Mouse (Mus musculus) right cerebral cortex, adult 18-20 months (tissue): ENCODE results near the gene Scpep1.

Experiments
- DNase-seq: peaks from one replicate; pipeline ENCODE4 v3.0.0; 2022; ENCODE audit warnings: mixed read lengths

Scpep1 gene

DNA sequence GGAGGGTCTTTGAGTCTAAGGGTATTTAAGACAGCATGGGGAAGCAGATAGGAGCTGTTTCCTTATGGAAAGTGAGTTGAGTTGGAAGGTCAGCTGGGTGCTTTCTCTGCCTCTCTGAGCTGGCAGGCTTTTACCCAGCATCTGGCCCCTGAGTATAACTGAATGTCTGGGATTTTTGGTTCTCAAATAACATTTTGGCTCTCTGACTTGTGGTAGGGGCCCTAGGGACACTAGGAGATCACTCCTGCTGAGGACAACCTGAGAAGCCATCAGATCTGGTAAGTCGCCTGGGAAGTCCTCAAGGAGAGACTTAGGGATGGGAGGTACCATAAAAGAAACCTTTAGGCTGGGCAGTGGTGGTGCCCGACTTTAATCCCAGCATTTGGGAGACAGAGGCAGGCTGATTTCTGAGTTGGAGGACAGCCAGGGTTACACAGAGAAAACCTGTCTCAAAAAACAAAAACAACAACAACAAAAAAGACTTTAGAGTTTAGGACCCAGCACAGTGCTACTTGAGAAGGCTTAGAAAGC lies 15.0 kb upstream of the Scpep1 start, which contains the start of gene Coil:
Gene Coil, plus strand, starts transcription at position 51 of the 531 bp plus-strand sequence.
- DNase-seq = no peak

DNA sequence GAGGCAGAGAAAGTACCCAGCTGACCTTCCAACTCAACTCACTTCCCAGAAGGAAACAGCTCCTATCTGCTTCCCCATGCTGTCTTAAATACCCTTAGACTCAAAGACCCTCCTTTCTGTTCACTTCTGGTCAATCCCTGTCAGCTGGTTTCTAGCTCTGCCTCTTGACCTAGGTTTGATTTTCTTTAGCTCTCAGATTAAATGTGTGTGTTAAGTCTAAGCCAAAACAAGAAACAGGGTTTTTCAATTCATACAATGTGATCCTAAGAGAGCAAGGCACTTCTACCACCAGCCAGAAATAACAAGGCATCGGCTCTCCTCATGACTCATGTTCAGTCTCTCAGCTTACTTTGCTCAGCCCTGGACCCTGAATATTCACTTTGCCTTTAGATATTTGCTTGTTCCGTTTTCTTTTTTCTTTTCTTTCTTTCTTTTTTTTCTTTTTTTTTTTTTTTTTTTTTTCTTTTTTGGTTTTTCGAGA lies 11.7 kb upstream of the Scpep1 start, which contains the start of gene Elobl:
Gene Elobl, minus strand, starts transcription at position 51 of the 481 bp plus-strand sequence.
- no peak for DNase-seq

DNA sequence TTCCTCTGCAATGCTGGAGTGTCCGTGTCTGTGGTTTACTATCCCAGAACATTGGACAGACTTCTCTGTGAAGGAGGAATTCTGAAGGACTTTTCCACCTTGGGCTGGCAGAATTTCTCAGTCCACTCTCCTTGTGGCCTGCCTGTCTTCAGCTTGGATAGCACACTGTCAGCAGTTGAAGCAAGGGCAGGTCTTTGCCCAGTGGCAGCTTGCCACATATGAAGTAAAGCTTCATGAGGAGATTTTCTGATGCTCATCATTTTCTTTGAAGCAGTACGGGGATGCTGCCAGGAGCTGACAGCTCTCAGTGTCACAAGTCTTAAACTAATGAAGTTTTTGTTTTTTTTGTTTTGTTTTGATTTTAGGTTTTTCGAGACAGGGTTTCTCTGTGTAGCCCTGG lies 3.6 kb upstream of the Scpep1 start:
- DNase-seq = no peak

DNA sequence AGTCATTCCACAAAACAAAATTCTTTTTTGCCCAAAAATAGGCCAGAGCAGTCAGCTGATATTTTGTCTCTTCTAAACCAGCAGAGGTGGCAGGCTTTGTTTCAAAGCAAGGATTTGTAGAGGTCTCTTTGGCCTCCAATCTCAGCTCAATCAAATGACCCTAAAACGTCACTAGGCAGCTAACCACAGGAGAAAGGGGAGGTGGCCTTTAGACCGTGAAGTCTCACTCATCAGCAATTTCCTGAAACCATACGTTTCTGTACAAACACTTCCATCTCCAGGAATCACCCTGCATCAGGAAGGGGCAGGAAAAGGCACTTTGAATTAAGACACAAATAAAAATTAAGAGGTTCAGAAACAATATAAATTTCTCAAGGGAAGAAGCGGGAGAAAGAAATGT lies 462 bp downstream of the Scpep1 start:
- no peak for DNase-seq

DNA sequence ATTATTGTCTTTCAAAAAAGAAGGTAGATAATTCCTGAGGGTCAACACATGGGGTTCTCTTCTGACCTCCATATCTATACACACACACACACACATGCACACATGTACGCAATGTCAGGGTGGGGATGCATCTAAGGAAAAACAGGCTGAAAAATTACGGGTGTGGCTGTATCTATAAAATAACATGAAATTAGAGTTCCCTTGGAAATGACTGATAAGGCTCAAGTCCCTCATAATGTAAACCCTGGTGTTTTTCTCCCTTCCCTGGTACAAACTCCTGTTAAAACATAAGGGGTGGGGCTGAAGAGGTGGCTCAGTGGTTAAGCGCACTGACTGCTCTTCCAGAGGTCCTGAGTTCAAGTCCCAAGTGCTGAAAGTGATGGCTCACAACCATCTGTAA lies 1.7 kb downstream of the Scpep1 start:
- no peak for DNase-seq

DNA sequence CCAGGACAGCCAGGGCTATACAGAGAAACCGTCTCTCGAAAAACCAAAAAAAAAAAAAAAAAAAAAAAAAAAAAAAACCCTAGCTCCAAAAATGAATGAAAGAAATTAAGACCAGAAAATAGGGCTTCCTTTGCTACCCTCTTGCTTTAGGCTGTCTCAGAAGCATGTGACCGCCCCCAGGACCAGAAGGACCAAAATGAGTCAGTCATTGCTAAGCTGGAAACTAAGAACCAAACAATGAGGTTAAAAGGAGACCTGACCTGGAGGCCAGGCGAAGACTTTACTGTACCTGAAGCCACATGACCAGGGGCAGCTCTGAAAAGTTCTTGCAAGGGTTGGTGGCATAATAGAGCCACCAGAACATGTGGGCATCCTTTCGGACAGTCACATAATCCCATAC lies 3.1 kb downstream of the Scpep1 start:
- no peak for DNase-seq

DNA sequence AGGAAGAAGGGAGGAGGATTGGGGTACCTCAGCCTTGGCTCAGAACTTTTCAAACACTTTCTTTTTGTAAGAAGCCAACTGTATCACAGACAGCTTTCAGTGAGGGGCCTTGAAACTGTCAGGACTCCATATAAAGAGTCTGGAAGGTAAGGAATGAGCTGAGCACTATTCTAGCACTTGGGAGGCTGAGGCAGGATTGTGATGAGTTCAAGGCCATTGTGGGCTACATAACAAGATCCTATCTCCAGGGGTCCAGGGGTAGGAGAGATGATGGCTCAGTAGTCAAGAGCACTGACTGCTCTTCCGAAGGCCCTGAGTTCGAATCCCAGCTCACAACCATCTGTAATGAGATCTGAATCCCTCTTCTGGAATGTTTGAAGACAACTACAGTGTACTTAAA lies 3.7 kb downstream of the Scpep1 start:
- DNase-seq = no peak

DNA sequence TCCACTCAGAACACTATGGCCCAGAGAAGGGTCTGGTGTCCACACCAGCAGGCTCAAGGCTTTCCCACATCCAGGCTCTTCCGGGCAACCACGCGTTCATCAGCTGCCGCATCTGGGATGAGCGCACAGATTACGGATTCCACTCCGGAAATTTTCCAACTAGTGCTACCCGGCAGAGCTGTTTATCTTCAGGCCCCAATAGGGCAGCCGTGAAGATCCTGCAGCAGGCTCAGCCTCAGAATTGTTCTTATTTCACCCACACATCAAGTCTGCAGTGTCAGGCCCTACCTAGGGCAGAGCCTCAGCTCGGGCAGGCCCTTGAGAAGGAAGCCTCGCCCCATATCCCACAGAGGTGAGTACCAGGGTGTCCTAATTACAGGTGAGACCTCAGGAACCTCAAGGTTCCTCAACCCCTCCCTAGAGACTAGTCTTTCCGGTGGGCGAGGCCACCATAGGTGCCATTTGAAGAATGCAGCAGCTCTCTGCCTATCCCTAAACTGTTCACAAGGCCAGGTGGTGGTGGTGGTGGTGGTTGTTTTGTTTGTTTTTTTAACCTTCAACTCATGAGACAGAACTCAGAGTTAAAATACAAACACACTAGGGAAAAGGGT lies 4.5 kb downstream of the Scpep1 start:
- no peak for DNase-seq

DNA sequence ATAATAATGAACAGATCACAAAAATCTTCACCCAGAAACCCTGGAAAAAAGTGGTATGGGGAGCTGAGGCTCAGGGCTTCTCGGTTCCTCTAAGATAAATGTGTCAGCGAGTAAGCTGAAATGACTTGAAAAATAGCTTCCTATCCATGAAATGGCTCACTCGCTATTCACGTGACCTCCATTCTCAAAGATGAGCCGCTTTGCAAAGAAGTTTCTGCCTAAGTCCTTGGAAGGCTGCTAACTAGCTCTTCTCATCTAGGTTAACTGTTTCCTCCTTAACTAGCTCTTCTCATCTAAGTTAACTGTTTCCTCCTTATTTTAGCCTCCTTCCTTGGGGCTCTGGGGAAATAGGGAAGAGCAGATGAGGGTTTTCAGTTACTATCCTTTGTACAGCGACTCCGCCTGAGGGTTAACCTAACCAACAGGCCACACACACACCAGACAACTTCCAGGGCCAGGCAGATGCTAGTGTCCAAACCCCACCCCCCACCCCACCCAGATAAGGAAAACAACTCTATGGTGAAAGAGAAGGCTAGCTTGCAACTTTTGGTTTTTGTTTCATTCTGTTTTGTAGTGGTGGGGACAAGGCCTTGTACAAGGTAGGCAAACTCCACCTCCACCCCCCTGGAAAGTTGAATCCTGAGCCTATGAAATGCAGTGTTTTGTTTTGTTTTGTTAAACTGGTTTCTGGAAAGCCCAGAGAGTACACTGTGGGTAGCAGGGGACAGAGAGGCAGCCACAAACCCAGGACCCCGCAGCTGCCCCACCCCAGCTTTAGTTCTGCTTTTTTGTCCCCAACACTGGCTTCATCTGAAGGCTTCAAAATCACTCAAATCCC lies 5.2 kb downstream of the Scpep1 start:
- no peak for DNase-seq

DNA sequence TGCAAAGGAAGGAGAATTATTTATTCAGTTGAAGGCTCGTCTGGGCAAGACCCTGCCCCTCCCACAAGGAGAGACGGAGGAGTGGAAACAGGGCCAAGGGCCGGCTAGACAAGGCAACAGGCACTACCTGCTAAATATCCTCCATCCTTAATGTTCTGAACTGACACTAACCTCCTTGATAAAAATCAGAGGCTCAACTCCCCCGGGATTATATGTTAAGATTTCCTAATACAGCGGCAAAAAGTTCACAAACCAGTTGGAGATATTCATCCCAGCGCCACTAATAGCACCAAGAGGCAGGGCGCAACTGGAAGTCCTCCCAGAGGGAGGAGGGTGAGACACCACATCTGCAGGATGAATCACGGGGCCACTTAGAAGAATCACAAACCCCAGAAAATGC lies 6.4 kb downstream of the Scpep1 start:
- DNase-seq = no peak

DNA sequence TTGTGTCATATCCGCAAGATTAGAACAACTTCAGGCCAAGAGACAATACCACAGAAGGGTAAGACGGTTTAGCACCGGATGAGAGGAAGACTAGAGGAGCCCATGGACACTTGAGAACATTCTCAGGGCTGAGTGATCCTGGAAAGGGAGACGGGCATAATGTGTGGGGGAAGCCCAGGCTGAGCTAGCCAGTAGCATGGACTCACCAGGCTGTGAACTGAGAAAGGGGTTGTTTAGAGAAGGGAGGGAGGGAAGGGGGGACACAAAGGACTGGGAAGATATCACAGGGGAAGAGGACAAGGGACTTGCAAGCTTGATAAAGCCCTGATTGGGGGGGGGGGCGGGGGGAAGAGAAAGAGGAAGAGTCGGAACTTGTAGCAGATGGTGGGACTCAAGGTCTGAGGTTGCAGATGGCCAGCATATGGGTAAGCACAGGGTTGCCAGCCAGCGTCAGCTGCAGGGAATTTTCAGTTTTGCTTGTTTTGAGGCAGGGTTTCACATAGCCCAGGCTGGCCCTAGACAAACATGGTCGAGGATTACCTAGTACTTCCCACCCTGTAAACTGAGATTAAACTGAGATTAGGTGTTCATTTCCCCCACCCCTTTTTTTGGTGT lies 9.2 kb downstream of the Scpep1 start:
- DNase-seq = no peak

DNA sequence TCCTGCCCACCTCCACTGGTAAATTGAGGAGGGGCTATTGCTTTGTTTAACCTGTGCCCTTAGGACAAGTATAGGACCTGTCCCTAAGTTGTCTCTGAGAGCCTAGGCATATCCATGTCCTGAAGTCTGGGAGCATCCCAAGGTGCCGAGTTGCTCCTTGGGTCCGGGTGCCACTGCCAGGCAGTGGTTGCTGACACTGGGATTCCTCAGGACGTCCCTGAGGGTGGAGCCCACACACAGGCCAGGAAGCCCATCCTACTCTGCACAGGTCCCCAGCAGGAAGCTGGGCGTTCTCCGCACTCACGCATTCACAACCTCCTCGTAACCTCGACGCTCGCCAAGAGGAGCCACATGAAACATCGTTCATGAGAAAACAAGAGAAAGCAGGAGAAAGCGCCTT lies 13.8 kb downstream of the Scpep1 start:
- no peak for DNase-seq

DNA sequence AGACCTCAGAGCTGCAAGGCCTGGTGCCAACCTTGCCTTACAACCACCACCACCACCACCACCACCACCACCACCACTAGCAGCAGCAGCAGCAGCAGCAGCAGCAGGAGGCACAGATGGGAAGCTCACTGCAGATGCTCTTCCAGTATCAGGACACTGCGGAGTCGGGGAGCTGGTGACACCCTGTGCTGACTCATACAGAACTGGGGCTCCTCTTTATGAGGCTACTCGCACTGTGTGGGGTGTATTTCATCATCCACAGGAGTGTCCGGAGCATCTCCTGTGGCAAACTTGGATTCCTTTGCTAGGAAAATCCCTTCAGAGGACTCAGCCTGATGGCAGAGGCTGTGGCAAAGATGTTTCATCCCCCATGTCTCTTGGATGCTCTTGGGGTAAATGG lies 15.6 kb downstream of the Scpep1 start:
- DNase-seq = peak; percentile 66

DNA sequence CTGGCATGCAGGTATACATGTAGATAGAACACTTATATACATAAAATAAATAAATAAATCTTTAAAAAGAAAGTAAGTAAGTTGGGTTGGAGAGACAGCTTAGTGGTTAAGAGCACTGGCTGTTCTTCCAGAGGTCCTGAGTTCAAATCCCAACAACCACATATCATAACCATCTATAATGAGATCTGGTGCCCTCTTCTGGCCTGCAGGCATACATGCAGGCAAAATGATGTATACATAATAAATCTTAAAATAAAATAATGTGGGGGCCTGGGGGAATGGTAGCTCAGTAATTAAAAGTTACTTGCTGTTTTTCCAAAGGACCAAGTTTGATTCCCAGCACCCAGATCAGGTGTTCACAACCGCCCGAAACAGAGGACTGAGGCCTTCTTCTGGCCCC lies 16.5 kb downstream of the Scpep1 start:
- no peak for DNase-seq

DNA sequence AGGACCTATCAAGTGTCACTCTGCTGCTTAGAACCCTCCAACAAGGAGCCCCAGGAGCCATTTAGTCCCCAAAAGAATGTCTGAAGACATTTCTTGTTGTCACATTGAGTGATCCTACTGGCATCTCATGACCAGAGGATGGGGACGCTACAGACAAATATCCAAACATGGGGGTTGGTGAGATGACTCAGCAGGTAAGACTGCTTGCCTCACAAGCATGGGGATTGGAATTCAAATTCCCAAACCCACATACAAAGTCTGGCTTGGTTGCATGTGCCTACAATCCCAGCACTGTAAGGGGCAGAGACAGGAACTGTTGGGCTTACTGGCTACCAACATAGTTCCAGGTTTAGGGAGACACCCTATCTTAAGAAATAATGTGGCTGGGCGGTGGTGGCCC lies 17.4 kb downstream of the Scpep1 start:
- no peak for DNase-seq

DNA sequence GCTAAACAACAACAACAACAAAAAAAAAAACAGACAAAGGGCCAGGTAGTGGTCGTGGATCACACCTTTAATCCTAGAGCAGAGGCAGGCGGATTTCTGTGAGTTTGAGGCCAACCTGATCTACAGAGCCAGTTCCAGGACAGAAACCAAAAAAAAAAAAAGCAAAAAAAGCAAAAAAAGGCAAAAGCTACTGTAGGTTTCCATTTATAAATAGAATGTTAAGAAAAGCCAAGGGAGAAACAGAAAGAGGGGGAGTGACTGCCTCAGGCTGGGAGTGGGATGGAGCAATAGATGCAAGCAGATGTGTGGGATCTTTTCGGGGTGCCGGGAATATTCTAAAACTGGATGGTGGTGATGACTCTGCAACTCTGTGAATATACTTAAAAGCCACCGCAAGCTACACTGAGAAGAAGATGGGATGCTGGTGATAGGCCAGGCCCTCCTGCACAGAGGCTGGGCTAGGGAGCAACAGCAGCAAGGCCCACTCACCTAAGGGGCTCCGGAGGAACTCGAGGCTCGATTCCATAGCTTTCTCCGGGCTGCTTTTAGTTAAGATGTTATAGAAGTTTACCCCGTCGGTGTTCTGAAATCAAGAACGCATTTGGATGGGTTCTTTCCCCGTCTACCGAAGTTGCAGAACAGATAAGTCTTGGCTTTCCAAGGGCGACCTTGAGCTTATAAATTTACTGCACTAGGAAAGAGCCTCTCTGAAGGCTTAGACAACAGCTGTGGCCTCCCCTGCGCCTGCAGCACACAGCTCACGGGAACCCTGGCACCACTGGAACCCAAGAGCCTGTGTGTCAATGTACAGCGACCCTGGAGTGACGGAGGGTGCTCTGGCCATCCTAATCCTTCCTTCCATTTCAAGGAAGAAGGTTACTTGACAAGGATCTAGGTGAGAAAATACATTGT lies 20.9 kb downstream of the Scpep1 start:
- peak; percentile 76 for DNase-seq

DNA sequence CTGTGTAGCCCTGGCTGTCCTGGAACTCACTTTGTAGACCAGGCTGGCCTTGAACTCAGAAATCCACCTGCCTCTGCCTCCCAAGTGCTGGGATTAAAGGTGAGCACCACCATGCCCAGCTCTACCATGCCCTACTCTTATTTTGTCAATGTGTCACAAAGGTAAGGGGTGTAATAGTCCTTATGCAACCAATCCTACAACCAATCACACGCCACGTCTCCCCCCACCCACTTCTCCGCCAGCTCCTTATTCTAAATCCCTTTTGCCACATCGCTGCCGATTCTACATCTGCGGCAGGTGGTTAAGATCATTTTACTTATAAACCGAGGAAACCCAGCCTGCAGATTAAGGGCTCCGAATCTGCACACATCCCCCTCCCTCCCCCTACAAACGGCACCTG lies 22.2 kb downstream of the Scpep1 start:
- no peak for DNase-seq

DNA sequence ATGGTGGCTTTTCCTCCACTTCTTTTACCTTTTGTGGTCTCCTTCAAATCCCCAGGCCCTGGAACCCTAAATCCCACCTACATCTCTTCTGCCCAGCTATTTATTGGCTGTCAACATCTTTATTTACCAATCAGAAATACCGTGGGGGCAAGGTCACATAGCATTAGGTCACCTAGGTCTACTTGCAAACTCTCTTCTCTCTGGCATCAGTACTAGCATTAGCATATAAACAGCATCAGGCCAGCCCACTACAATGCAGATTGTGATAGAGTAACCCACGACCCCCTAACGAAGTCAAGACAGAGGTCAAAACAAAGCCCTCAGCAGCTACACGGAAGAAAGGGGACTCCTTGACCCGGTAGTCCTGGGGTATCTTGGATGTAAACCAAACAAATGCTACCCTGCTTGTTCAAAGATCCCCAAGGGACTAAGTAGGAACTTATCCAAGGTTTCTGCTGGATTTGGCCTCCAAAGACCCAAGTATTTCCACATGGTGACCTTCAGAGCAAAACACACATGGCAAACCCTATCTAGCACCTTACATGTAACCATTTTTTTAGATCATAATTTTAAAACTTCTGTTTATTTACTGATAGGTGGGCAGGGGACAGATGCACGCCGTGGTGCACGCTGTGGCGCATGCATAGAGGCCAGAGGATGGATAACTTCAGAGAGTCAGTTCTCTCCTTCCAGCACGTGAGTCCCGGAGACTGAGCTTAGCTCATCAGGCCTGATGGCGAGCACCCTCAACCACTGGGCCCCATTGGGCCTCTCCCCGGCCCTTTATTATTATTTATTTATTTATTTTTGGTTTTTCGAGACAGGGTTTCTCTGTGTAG lies 23.4 kb downstream of the Scpep1 start:
- DNase-seq = no peak

DNA sequence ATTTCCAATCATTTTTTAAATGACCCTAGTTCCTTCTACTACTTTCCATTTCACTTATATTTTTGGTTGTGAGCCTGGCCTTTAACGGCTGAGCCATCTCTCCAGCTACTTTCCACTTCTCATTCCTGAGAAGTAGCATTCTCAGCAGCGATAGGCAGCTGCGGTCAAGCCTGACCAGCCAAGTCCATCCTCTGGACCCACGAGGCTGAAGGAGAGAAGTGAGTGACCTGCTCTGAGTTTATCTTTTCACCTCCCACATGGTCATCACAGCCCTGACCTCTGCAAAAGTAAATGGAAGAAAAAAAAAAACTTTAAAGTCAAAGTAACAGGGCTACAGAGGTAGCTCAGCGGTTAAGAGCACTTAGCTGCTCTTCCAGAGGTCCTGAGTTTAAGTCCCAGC lies 28.7 kb downstream of the Scpep1 start:
- DNase-seq = no peak

DNA sequence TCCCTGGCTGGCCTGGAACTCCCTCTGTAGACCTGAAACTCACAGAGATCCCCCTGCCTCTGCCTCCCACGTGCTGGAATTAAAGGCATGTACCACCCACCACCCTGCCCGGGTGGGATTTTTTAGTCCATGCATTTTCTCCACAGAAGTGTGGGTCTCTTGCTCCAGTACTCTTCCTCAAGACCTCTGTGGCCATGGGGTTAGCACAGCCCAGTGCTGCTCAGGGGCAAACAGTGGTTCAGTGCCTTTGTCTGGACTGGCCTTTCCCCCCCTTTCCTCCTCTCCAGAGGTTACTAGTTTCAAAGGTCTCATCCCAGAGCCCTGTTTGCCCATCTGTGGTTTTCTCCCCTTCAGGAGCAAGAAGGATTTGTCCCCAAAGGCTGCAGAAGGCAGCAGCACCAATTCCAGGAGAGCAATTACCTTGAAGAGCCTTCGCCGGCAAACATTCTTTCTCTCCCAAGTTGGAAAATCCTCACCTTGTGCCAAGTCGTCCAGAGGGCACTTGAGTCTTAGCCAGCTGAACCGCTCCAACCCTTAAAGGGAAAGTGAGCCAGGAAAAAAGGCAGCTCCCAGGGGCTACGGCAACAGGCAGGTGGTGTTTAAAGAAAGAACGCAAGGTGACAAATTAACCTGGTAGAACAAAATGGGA lies 45.8 kb downstream of the Scpep1 start:
- no peak for DNase-seq
